Mouse (Mus musculus) liver, embryonic 14.5 days (tissue): Measurements from ENCODE around the gene Slc9a1.

Source experiments
- CTCF ChIP-seq: IDR thresholded peaks from 2 replicates; pipeline ENCODE4 v1.5.1; 2016; ENCODE audit warnings: antibody characterized with exemption, low read depth, control low read depth
- EP300 ChIP-seq: IDR thresholded peaks from 2 replicates; pipeline ENCODE4 v1.6.1; 2016; ENCODE audit warnings: antibody characterized with exemption, low read depth

DNA sequence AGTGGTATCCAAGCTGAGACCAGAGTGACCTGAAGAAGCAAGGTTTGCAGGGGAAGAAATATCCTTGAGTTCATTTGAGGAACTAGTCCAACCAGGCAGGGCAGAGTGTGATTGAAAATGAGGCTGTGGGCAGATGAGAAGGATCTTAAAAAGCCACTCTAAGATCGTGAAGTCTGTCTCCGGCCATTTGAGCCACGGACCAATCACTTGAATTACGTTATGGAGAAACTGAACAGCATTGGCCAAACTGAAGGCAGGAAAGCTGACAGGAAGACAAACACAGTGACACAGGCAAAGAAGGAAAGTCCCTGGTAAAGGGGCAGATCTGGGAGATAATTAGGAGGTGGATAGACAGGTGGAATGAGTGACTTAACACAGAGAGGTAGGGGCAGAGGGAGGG, 22.9 kb upstream of the Slc9a1 start:
- no peak for TF ChIP-seq EP300
- TF ChIP-seq CTCF, result no peak
